Mouse (Mus musculus) intestine, embryonic 16.5 days (tissue): Measurements from ENCODE around the gene Tbl2. TPM values are rescaled to one million over a fixed set of nuclear protein-coding genes. Genes with fewer than 3 reads are reported as not detected.

Experiments
- ATAC-seq: fragments of 200-750 bp; cut with Nextera tagmentation; 2 replicates; pipeline ENCODE4 v1.8.0; 2017; ENCODE audit warnings: moderate TSS enrichment, moderate library complexity
- H3K27ac ChIP-seq: fragments of 300-500 bp; sonication (generic); 2 replicates; pipeline ENCODE4 v1.5.1; 2014; ENCODE audit warnings: mild to moderate bottlenecking, low read length
- H3K27me3 ChIP-seq: fragments of 300-500 bp; sonication (generic); replicated peaks from 2 replicates; pipeline ENCODE4 v1.6.1; 2014; ENCODE audit warnings: low read length, control low read depth, mixed read lengths; ENCODE audit not compliant: control insufficient read depth, insufficient read depth
- H3K36me3 ChIP-seq: fragments of 300-500 bp; sonication (generic); 2 replicates; pipeline ENCODE4 v1.6.1; 2014; ENCODE audit warnings: low read length, control low read depth; ENCODE audit not compliant: control insufficient read depth, insufficient read depth
- H3K4me1 ChIP-seq: fragments of 300-500 bp; sonication (generic); 2 replicates; pipeline ENCODE4 v1.6.1; 2014; ENCODE audit warnings: low read length, control low read depth, mixed read lengths; ENCODE audit not compliant: control insufficient read depth, insufficient read depth
- H3K4me2 ChIP-seq: fragments of 300-500 bp; sonication (generic); 2 replicates; pipeline ENCODE4 v1.6.1; 2014; ENCODE audit warnings: low read depth, low read length, control low read depth
- H3K4me3 ChIP-seq: fragments of 300-500 bp; sonication (generic); 2 replicates; pipeline ENCODE4 v1.5.1; 2014; ENCODE audit warnings: mild to moderate bottlenecking, low read length
- H3K9ac ChIP-seq: fragments of 300-500 bp; sonication (generic); 2 replicates; pipeline ENCODE4 v1.6.1; 2014; ENCODE audit warnings: low read depth, low read length
- H3K9me3 ChIP-seq: fragments of 300-500 bp; sonication (generic); 2 replicates; pipeline ENCODE4 v1.6.1; 2016; ENCODE audit warnings: low read length, control low read depth; ENCODE audit not compliant: control insufficient read depth
- WGBS: fragments of 180-500 bp; shearing (Covaris S2); extraction: QIAGEN DNeasy Blood & Tissue Kit; methylation state at CpG from one replicate; pipeline ENCODE4 v1.1.7; 2014; 5-methylcytosine and 5-hydroxymethylcytosine counted together
- polyA plus RNA-seq: library from polyadenylated mRNA; unstranded; fragments of >200 nt; fragmentation: Nextera tagmentation; extraction: Ambion mirVana; gene quantifications from 2 replicates; pipeline ENCODE4 v1.2.1, GENCODE M21; 2015

Gene Tbl2
- polyA plus RNA-seq, 1 experiment from 2014 or later, result 27.4 TPM

DNA sequence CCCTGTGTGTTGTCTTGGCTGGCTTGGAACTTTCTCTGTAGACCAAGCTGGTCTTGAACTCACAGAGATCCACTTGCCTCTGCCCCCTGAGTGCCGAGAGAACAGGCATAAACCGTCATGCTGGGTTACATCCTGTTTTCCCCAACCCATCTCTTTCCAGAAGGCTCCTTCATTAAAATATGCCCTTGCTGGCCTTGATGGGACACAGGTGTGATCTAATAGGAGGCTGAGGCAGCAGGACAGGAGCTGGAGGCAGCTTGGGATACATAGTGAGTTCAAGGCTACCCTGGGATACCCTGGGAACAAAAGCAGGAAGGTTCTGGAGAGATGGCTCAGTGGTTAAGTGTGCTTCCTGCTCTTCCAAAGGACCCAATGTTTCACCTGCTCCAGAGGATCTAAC is 9.6 kb upstream of the Tbl2 start:
- H3K27ac ChIP-seq, result no peak overlapping the region
- H3K9ac ChIP-seq, result no peak overlapping the region
- WGBS, result 67% methylated on average over 2 of the region's 2 CpGs
- H3K4me1 ChIP-seq, result no peaks in the 10 kb centered on the region
- no peaks in the 10 kb centered on the region for H3K36me3 ChIP-seq
- H3K9me3 ChIP-seq, result no peaks in the 10 kb centered on the region
- no peak overlapping the region for H3K4me3 ChIP-seq
- ATAC-seq, result no peak
- H3K4me2 ChIP-seq, result no peak overlapping the region
- H3K27me3 ChIP-seq, result 0 out of 2 replicates have a peak, but pooled peaks cover 2% of the 10 kb centered on the region

DNA sequence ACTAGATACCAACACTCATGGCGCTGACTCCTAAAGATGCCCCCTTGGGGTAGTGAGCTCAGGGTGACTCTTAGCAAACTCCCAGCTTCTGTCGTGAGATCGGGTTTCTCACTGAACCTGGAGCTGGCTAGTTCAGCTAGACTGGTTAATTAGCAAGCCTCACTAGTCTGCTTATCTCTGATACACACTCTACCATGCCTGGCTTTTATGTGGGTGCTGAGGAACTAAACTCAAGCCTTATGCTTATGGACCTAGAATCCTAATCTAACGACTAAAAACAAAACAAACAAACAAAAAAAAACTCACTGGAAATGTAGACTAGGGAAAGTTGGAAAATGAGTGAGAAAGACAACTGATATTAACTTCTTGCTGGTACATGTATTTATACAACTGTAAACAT is 5.0 kb upstream of the Tbl2 start:
- no peaks in the 10 kb centered on the region for H3K4me1 ChIP-seq
- no peak overlapping the region for H3K9ac ChIP-seq
- no peak overlapping the region for H3K4me3 ChIP-seq
- no peaks in the 10 kb centered on the region for H3K27me3 ChIP-seq
- no peaks in the 10 kb centered on the region for H3K36me3 ChIP-seq
- no peak overlapping the region for H3K27ac ChIP-seq
- H3K4me2 ChIP-seq, result no peak overlapping the region
- 53% methylated on average over 4 of the region's 4 CpGs for WGBS
- H3K9me3 ChIP-seq, result no peaks in the 10 kb centered on the region
- no peak for ATAC-seq

DNA sequence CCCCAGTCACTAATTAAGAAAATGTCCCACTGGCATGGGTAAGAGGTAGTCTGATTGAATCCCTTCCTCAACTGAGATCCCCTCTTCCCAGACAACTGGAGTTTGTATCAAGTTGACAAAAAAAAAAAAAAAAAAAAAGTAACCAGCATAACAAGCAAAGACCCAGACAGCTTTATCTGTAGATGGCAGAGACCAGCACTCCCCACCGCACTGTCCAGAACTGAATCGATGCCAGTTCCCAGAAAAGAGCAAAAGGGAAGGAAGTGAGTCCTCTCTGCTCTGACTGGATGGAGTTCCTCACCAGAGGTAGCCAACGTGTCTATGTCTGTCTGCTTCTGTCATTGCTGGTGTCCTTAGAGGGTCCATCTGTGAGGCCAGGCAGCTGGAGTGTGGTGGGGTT is 3.9 kb upstream of the Tbl2 start:
- no peak overlapping the region for H3K9ac ChIP-seq
- H3K4me2 ChIP-seq, result no peak overlapping the region
- no peaks in the 10 kb centered on the region for H3K27me3 ChIP-seq
- no peak for ATAC-seq
- H3K4me1 ChIP-seq, result no peaks in the 10 kb centered on the region; the same call in 1 of the 2 replicates
- no peaks in the 10 kb centered on the region for H3K9me3 ChIP-seq
- H3K4me3 ChIP-seq, result no peak overlapping the region
- WGBS, result 74% methylated on average over 3 of the region's 3 CpGs
- H3K36me3 ChIP-seq, result no peaks in the 10 kb centered on the region
- H3K27ac ChIP-seq, result no peak overlapping the region

DNA sequence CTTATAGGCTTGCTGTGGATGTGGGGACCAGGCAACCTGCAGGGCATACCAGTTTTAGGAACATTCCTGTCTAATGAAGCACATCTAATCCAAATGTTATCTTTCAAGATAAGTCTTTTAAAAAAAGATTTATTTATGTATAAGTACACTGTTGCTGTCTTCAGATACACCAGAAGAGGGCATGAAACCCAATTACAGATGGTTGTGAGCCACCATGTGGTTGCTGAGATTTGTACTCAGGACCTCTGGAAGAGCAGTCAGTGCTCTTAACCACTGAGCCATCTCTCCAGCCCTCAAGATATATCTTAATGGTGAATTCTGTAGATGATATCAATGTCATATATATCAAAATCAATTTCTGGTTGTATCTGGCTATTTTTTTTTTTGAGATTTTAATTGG is 3.5 kb upstream of the Tbl2 start:
- Histone ChIP-seq H3K36me3 (no peaks in the 10 kb centered on the region), H3K27ac (no peak overlapping the region), H3K4me3 (no peak overlapping the region), H3K9me3 (no peaks in the 10 kb centered on the region), H3K27me3 (no peaks in the 10 kb centered on the region), H3K4me2 (no peak overlapping the region), H3K4me1 (peaks cover 2% of the 10 kb centered on the region), H3K9ac (no peak overlapping the region)
- no peak for ATAC-seq

DNA sequence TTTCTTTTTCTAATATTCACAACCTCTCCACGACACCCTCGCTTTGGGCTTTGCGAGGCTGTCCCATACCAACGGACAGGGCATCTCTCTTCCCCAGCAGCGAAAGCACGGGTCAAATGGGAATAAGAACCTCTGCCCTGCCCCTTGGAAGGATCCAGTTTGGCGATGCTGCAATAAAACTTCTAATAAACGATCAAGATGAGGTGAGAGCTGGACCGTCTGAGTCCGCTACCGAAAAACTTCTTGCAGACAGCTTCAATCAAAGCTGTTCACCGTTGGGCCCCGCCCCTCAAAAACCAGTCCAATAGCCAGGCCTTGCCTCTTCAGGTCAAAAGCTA is 773 bp upstream of the Tbl2 start:
- under 1% methylated on average over 13 of the region's 13 CpGs for WGBS
- H3K9ac ChIP-seq, result peak overlapping the region; percentile 80
- peak overlapping the region; percentile 68 for H3K4me3 ChIP-seq
- H3K4me2 ChIP-seq, result peak overlapping the region; percentile 56
- H3K9me3 ChIP-seq, result no peaks in the 10 kb centered on the region
- no peak for ATAC-seq
- peaks cover 3% of the 10 kb centered on the region for H3K4me1 ChIP-seq
- H3K27me3 ChIP-seq, result no peaks in the 10 kb centered on the region
- H3K36me3 ChIP-seq, result no peaks in the 10 kb centered on the region
- peak overlapping the region; percentile 98; the same call in 1 of the 2 replicates for H3K27ac ChIP-seq

DNA sequence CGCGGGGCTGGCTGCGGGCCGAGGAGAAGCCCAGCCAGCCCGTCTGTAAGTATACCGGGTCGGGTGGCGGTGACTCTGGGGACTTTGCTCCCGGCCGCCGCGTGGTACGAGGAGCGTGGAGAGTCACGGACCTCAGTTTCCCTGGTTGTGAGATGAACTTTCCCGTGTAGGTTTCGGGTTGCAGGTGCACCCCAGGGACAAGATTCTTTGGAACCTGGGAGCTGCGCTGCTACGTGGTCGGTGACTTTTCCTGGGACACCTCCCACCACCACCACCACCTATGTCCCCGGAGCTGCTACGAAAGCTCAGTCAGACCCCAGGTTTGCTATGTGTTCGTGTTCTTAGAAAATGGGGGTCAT is 342 bp downstream of the Tbl2 start:
- ATAC-seq, result no peak
- Histone ChIP-seq H3K4me3 (peak overlapping the region; percentile 68), H3K4me2 (peak overlapping the region; percentile 60), H3K9me3 (no peaks in the 10 kb centered on the region), H3K27me3 (no peaks in the 10 kb centered on the region), H3K36me3 (peaks cover 6% of the 10 kb centered on the region), H3K9ac (peak overlapping the region; percentile 80), H3K4me1 (peaks cover 3% of the 10 kb centered on the region), H3K27ac (peak overlapping the region; percentile 98)
- WGBS, result 0% methylated on average over 23 of the region's 23 CpGs

DNA sequence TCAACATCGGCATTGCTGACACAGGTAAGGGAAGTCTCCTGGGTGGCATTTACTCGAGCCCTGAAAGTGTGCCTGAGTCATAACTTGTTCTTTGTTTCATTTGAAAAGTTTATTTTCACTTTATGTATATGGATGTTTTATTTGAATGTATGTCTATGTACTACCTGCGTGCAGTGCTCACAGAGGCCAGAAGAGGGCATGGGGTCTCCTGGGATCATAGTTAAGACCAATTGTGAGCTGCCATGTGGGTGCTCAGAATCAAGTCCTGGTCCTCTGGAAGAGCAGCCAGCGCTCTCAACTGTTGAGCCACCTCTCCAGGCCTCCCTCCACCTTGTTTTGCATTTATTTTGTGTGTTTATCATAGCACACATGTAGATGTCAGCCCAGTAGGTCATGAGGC is 7.0 kb downstream of the Tbl2 start:
- H3K4me3 ChIP-seq, result no peak overlapping the region
- no peaks in the 10 kb centered on the region for H3K4me1 ChIP-seq
- H3K27me3 ChIP-seq, result no peaks in the 10 kb centered on the region
- no peak overlapping the region for H3K4me2 ChIP-seq
- H3K36me3 ChIP-seq, result peaks cover 29% of the 10 kb centered on the region
- H3K27ac ChIP-seq, result no peak overlapping the region
- 95% methylated on average over 4 of the region's 4 CpGs for WGBS
- no peak for ATAC-seq
- no peak overlapping the region for H3K9ac ChIP-seq
- H3K9me3 ChIP-seq, result no peaks in the 10 kb centered on the region

DNA sequence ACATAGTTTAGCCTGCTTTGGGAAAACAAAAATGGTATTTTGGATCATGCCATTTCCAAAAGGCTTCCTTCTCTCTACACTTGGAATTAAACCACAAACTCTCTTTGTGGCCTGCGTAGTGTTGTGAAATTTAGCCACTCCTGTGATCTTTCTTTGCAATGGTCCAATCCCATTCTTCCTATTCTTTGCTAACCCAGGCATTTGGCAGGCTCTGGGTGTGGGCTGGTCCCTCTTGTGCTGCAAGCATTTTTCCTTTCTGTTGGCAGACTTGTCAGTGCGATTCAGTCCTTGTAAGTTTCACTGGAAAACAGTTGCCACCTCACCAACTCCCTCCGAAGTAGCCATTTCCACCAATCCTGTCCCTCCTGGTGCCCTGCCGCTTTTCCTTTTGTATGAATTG is 11.8 kb downstream of the Tbl2 start:
- Histone ChIP-seq H3K9me3 (no peaks in the 10 kb centered on the region), H3K27ac (no peak overlapping the region), H3K4me1 (no peaks in the 10 kb centered on the region), H3K4me2 (no peak overlapping the region), H3K4me3 (no peak overlapping the region), H3K27me3 (no peaks in the 10 kb centered on the region), H3K9ac (no peak overlapping the region), H3K36me3 (peaks cover 16% of the 10 kb centered on the region)
- 95% methylated on average over 4 of the region's 4 CpGs for WGBS
- ATAC-seq, result no peak

DNA sequence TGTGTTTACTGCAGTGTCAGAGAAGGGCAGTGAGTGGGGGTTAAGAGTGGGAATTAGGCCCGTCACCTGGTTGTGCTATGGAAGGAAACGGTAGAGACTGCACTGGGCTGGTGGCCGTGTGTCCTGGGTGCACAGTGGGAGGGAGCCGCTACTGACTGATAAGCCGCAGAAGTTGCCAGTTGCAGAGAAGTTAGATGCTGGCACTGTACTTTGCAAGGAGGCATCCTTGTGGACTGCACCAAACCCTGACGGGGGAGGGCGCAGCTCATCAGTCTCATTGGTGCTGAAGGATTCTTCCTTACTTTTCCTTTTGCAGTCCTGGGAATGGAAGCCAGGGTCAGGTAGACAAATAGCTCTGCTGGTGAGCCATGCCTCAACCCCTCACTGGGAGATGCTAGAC is 12.2 kb downstream of the Tbl2 start:
- no peaks in the 10 kb centered on the region for H3K4me1 ChIP-seq
- 90% methylated on average over 7 of the region's 7 CpGs for WGBS
- ATAC-seq, result no peak
- no peak overlapping the region for H3K9ac ChIP-seq
- H3K9me3 ChIP-seq, result no peaks in the 10 kb centered on the region
- H3K36me3 ChIP-seq, result peaks cover 12% of the 10 kb centered on the region
- H3K4me3 ChIP-seq, result no peak overlapping the region
- no peak overlapping the region for H3K27ac ChIP-seq
- H3K27me3 ChIP-seq, result no peaks in the 10 kb centered on the region
- H3K4me2 ChIP-seq, result no peak overlapping the region

DNA sequence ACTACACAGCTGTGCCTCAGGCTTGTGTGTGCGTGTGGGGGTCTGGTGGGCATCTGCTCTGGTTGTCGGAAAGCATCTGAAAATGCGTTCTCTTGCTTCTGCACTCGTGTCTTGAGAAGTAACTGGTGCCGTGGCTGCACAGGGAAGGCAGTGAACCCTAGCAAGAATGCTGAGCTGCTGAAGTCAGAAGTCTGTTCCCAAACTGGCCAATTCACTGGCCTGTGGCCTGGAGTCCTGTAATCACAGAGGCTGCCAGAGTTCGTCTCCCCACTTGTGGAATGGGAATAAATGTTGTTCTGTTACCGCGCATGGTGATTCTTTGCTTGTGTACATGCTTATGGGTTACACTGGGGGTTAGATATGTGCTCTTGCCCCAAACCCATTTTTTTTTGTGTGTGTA is 12.9 kb downstream of the Tbl2 start:
- Histone ChIP-seq H3K9ac (no peak overlapping the region), H3K36me3 (peaks cover 10% of the 10 kb centered on the region), H3K4me1 (no peaks in the 10 kb centered on the region), H3K4me3 (no peak overlapping the region), H3K27me3 (no peaks in the 10 kb centered on the region), H3K27ac (no peak overlapping the region), H3K9me3 (no peaks in the 10 kb centered on the region), H3K4me2 (no peak overlapping the region)
- no peak for ATAC-seq
- 92% methylated on average over 8 of the region's 8 CpGs for WGBS
